Mouse (Mus musculus) limb, embryonic 14.5 days (tissue): ENCODE measurements at regions not wholly inside any gene's neighbourhood (a gene's known extent, or its start where the extent isn't known, plus 50 kb on each side); places are given as distances from the start of the nearest gene placed in this dataset.

Experiments
- ATAC-seq: fragments of 200-750 bp; cut with Nextera tagmentation; 2 replicates; pipeline ENCODE4 v1.8.0; 2017; ENCODE audit warnings: low read depth, moderate number of reproducible peaks, moderate TSS enrichment; ENCODE audit not compliant: low FRiP score
- DNase-seq: peaks from one replicate; pipeline ENCODE4 v3.0.0-alpha.2; 2015; ENCODE audit warnings: low spot score
- H3K27ac ChIP-seq: fragments of 300-500 bp; sonication (generic); replicated peaks from 2 replicates; pipeline ENCODE4 v1.5.1; 2014; ENCODE audit warnings: low read depth, mild to moderate bottlenecking, low read length, moderate library complexity, mixed read lengths
- H3K27me3 ChIP-seq: fragments of 300-500 bp; sonication (generic); 2 replicates; pipeline ENCODE4 v1.6.1; 2014; ENCODE audit warnings: low read length, mixed read lengths; ENCODE audit not compliant: control insufficient read depth, insufficient read depth
- H3K36me3 ChIP-seq: fragments of 300-500 bp; sonication (generic); 2 replicates; pipeline ENCODE4 v1.6.1; 2014; ENCODE audit warnings: mild to moderate bottlenecking, low read length, moderate library complexity, mixed read lengths; ENCODE audit not compliant: control insufficient read depth, insufficient read depth
- H3K4me1 ChIP-seq: fragments of 300-500 bp; sonication (generic); 2 replicates; pipeline ENCODE4 v1.6.1; 2014; ENCODE audit warnings: antibody characterized with exemption, low read length, mixed read lengths; ENCODE audit not compliant: control insufficient read depth, insufficient read depth
- H3K4me2 ChIP-seq: fragments of 300-500 bp; sonication (generic); replicated peaks from 2 replicates; pipeline ENCODE4 v1.6.1; 2014; ENCODE audit warnings: low read depth, mild to moderate bottlenecking, low read length, moderate library complexity; ENCODE audit not compliant: severe bottlenecking
- H3K4me3 ChIP-seq: fragments of 300-500 bp; sonication (generic); replicated peaks from 2 replicates; pipeline ENCODE4 v1.5.1; 2014; ENCODE audit warnings: low read length
- H3K9ac ChIP-seq: fragments of 300-500 bp; sonication (generic); 2 replicates; pipeline ENCODE4 v1.6.1; 2014; ENCODE audit warnings: mild to moderate bottlenecking, low read depth, low read length, moderate library complexity; ENCODE audit not compliant: severe bottlenecking
- H3K9me3 ChIP-seq: fragments of 300-500 bp; sonication (generic); 2 replicates; pipeline ENCODE4 v1.6.1; 2016; ENCODE audit warnings: low read length; ENCODE audit not compliant: control insufficient read depth
- POLR2A ChIP-seq: fragments of 200-500 bp; IDR thresholded peaks from 2 replicates; pipeline ENCODE4 v1.8.0; 2012; ENCODE audit warnings: inconsistent platforms, mild to moderate bottlenecking, moderate library complexity, borderline replicate concordance; ENCODE audit not compliant: insufficient read depth, insufficient read length; ENCODE audit errors: extremely low read depth
- WGBS: fragments of 180-500 bp; shearing (Covaris S2); extraction: QIAGEN DNeasy Blood & Tissue Kit; methylation state at CpG from one replicate; pipeline ENCODE4 v1.1.7; 2014; 5-methylcytosine and 5-hydroxymethylcytosine counted together

- TF ChIP-seq POLR2A, result no peak
- no peak overlapping the region for H3K4me3 ChIP-seq
- H3K9ac ChIP-seq, result no peak overlapping the region
- DNase-seq (peak; percentile 5), ATAC-seq (no peak)
- no peaks in the 10 kb centered on the region for H3K27me3 ChIP-seq
- H3K27ac ChIP-seq, result no peak overlapping the region
- H3K4me2 ChIP-seq, result no peak overlapping the region
- 50% methylated on average over 5 of the region's 5 CpGs for WGBS
- H3K36me3 ChIP-seq, result no peaks in the 10 kb centered on the region
- no peaks in the 10 kb centered on the region for H3K9me3 ChIP-seq
- no peaks in the 10 kb centered on the region for H3K4me1 ChIP-seq
Measured at GRCm38 (mm10) chrX:45340661-45341060, 250.0 kb downstream of the Prr32 start.
